Mouse (Mus musculus) neutrophil, adult 5-6 weeks (primary cell): Measurements from ENCODE around the gene Fam198b. TPM values are rescaled to one million over a fixed set of nuclear protein-coding genes. Genes with fewer than 3 reads are reported as not detected.

Source experiments
- ATAC-seq: fragments of 151-379, 151-347 bp; 2 replicates; pipeline ENCODE4 v1.8.0; 2017; ENCODE audit warnings: mild to moderate bottlenecking, moderate TSS enrichment; ENCODE audit not compliant: insufficient number of reproducible peaks, poor library complexity, low FRiP score, severe bottlenecking; ENCODE audit errors: extremely low read depth
- total RNA-seq: library from RNA; stranded (forward); fragments of 200-1000 nt; gene quantifications from 2 replicates; pipeline ENCODE4 v1.2.3, GENCODE M21; 2017

The Fam198b gene
- total RNA-seq, 1 experiment from 2014 or later, result not detected

GRCm38 (mm10) chr3:79910375-79911141 lies 26.2 kb downstream of the Fam198b start:
- no peak for ATAC-seq

DNA sequence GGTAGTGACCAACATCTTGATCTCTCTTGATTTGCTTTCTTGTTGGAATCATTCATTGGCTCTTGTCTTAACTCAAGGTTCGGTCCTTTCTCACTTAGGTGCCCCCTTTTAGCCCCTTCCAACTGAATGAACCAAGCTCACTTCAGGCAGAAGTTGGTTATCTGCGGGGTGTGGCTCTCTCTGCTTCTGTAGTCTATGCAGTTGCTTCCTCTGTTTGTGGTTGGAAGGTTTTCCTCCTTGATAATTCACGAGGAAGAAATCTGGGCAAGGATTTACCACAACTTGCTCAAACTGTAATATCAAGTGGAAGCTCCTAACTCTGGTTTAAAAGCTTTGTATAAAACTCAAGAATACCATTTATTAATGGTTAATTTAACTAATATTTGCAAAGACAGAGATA lies 26.8 kb downstream of the Fam198b start:
- ATAC-seq, result no peak

- ATAC-seq, result no peak
These were observed 29.7 kb downstream of the Fam198b start for GRCm38 (mm10) chr3:79914012-79914411.

DNA sequence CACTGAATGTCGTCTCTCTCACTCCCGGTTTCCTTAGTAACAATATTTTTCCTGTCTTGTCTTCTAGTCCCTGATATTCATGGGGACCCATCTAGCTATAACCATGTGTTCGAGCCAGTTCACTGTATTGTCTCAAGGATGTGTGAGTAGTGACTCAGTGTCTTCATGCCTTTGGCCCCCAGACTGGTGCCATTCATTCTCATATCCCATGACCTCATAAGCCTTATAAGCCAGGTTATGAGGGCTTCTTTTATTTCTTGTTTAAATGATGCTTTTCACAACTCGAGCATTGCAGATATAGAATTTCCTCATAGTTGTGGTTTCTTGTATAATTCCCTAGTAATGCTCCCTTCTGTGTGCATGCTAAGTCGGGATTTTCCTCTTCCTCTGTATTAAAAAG lies 31.9 kb downstream of the Fam198b start:
- no peak for ATAC-seq

DNA sequence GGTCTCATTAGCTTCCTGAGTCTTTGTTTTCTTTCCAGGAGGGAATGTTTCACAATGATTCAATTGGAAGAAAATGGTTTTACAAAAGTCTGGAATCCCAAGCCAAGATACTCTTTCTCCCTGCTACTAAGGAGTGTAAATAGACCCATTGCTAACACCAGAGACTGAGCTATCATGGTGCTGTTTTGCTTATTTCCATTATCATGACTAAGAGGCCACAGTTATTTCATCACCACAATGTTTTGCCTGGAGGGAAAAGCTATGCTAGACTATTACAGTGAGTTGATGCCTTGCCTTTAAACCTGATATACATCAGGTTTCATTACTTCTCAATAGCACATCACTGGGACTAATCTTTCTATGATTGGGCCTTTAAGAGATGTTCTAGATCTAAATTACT lies 34.4 kb downstream of the Fam198b start:
- no peak for ATAC-seq

GRCm38 (mm10) chr3:79925950-79926697 lies 41.8 kb downstream of the Fam198b start:
- ATAC-seq, result no peak

GRCm38 (mm10) chr3:79927050-79927449 lies 42.7 kb downstream of the Fam198b start:
- ATAC-seq, result no peak

- no peak for ATAC-seq
These were observed 44.1 kb downstream of the Fam198b start for GRCm38 (mm10) chr3:79928409-79928808.

DNA sequence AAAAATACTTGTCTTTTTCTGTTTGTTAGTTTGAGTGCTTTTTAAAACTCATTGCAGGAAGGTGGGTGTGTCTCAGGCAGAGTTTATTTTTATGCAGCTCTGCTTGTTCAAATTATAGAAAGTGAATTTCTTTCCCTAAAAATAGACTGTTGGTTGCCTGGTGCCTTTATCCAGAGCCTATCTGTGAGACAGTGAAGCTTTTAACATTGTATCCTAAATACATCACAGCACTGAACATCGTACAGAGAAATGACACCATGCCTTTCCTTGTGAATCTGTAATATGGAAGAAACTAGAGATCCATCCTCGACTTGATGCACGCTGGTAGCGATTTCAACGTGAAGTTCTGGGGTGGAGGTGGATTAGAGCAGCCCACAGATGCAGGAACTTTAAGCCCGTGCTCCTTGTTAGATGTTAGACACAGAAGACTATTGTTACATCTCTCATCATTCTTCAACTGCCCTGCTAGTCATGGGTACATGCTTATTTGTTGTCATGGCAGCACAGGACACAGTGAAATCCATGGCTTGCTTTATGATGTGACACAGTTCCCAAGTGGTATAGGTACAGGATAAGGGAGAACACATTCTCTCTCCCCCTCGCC lies 45.9 kb downstream of the Fam198b start:
- ATAC-seq, result no peak

- ATAC-seq, result no peak
These were observed 51.9 kb downstream of the Fam198b start for GRCm38 (mm10) chr3:79936213-79936612.

DNA sequence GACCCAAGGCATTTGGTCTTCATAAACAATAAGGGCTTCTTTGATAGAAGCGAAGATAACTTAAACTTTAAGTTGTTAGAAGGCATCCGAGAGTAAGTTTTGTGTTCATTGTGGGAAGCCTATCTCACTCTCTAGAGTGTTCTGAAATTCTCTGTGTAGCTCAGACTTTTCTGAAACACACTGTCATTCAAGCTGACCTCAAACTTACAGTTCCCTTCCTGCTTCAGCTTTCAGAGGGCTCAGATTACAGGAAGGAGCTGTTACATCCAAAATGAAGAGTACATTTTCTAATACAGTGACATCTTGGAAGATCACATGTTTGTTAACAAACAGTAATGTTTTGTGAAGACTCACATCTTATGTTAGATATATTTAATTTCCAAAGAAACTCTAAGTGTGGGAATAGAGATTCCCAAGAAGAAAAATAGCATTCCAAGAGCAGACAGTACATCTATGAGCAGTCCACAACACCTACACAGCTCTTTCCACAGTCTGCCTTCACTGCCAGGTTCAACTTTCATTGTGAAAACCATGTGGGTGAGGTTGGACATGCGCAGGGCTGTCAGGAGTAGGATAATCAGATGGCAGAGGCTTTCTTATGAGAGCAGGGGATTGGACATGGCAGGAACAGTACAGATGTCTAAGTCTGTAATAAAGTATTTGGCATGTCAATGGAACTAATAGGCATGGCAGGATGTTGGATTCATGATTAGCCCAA lies 52.6 kb downstream of the Fam198b start:
- ATAC-seq, result no peak

DNA sequence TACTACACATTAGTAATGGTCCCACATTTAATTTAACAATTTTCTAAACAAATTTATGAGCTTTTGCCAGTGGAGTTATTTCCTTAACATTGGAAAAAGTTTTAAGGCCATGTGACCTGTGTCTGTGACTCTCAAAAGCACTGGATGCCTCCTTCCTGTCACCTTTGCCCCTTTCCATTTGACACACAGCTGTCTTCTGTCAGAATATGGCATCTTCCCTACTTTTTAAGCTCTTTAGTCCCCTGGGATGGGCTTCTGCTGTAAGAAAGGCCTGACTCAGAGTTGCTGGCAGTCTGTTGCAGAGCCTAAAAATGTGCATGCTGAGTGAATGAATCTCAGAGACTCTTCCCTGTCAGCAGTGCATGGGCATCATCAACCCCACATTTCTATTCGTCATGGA lies 63.4 kb downstream of the Fam198b start:
- ATAC-seq, result no peak

GRCm38 (mm10) chr3:79948151-79948550 lies 63.8 kb downstream of the Fam198b start:
- ATAC-seq, result no peak

GRCm38 (mm10) chr3:79953164-79953759 lies 68.9 kb downstream of the Fam198b start:
- no peak for ATAC-seq

DNA sequence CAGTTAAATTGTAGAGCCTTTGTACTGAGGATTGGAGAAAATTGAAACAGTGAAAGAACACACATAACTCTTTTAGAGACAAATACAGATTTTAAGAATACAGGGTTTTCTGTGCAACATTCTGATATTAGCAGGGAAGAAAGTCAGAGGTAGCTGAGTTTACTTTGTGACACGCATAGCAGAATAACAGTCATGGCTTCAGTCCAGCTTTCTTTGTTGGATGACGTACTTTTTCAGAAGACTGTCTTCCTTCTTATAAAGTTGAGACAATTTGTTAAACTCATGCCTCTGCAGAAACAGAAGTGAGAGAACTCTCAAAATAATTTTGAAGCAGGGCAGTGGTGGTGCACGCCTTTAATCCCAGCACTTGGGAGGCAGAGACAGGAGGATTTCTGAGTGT lies 70.9 kb downstream of the Fam198b start:
- no peak for ATAC-seq

- no peak for ATAC-seq
These were observed 72.5 kb downstream of the Fam198b start for GRCm38 (mm10) chr3:79956792-79957191.

GRCm38 (mm10) chr3:79957752-79958151 lies 73.4 kb downstream of the Fam198b start:
- no peak for ATAC-seq

DNA sequence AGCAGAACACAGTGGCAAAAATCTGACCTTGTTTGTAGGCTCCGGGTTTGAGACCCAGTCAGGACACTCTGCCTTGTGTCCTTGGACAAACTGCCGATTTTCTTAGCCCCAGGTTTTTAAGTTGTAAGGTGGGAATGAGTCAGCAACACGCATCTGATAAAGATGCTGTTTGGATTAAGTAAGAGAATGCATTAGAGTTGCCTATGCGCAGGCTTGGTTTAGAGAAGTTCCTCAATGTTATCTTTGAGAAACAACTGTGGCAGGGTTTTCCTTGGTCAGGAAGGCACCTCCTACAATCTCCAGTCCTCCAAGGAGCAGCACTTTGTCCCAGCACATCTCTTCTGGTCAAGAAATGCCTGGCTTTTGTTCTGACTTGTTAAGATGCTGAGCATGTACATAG lies 82.4 kb downstream of the Fam198b start:
- no peak for ATAC-seq

DNA sequence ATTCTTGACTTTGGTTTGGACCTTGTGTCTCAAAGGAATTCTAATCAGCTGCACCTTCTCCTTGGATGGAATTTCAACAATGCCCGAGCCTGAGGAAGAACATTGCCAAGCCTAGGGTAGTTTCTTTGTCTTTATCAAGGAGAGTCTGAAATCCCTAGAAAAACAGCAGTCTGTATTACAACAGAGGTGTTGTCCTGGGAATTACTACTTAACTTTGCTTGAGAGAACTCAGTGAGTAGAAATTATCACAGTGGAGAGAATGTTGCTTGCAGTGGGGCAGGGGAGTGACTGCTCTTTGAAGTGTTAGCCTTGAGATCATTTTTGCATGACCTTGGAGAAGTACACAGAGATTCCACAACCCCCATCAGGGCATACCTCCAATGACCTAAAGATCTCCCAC lies 83.0 kb downstream of the Fam198b start:
- ATAC-seq, result no peak
